Mouse (Mus musculus): ENCODE data around the gene Pdzrn4. TPM values are rescaled to one million over a fixed set of nuclear protein-coding genes. Genes with fewer than 3 reads are reported as not detected.

Pdzrn4 gene
- polyA plus RNA-seq, 1 experiment from 2014 or later: 1.9 TPM

DNA sequence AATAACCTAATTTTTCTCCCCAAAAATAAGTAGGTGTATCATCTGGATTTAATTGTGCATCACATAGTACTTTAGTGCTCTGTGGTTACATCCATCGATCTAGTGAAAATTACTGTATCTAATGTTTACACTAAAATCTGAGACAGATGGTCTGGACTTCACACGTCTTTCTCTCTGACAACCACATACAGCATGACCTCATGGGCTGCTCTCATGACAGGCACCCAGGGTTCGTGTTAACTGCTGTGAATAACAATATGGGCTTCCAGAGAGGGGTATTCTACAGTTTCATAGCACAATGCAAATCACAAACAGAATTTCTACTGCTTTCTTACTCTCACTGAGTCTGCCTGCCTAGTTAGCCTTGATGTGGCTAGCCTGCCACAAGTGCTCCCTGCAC is 20.4 kb downstream of the Pdzrn4 start:
- no peak overlapping the region for H3K27ac ChIP-seq
- H3K4me1 ChIP-seq (replicated peaks): no peaks in the 10 kb centered on the region
- no peak overlapping the region for H3K9ac ChIP-seq
- 59% methylated on average over 3 of the region's 3 CpGs for WGBS
- no peaks in the 10 kb centered on the region for H3K9me3 ChIP-seq
- H3K27me3 ChIP-seq (replicated peaks): no peaks in the 10 kb centered on the region
- H3K4me3 ChIP-seq (replicated peaks): no peak overlapping the region
- no peak for ATAC-seq
- H3K36me3 ChIP-seq: no peaks in the 10 kb centered on the region
- H3K4me2 ChIP-seq (replicated peaks): no peak overlapping the region

DNA sequence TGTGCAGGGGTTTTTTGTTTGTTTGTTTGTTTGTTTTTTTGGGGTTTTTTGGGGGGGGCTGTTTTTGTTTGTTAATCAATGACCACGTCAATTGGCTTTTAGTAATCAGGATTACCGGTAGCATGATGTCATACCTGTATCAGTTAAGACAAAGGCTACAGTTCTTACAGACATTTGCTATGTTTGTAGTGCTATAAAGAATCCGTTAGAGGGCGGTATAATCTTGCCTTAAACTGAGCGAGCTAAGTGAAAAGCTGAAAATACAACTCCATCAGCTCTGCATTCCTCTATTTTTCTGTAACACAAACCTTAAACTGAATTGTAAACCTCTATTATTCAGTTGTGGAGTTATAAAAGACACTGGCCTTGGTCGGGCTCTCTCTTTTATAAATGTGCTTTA is 37.9 kb downstream of the Pdzrn4 start:
- H3K36me3 ChIP-seq: no peaks in the 10 kb centered on the region
- no peak overlapping the region for H3K4me2 ChIP-seq (replicated peaks)
- no peak overlapping the region for H3K27ac ChIP-seq
- ATAC-seq: no peak
- no peak overlapping the region for H3K9ac ChIP-seq
- H3K4me3 ChIP-seq (replicated peaks): no peak overlapping the region
- H3K4me1 ChIP-seq (replicated peaks): no peaks in the 10 kb centered on the region
- no peaks in the 10 kb centered on the region for H3K9me3 ChIP-seq
- WGBS: 7% methylated on average over 6 of the region's 6 CpGs
- H3K27me3 ChIP-seq (replicated peaks): no peaks in the 10 kb centered on the region

DNA sequence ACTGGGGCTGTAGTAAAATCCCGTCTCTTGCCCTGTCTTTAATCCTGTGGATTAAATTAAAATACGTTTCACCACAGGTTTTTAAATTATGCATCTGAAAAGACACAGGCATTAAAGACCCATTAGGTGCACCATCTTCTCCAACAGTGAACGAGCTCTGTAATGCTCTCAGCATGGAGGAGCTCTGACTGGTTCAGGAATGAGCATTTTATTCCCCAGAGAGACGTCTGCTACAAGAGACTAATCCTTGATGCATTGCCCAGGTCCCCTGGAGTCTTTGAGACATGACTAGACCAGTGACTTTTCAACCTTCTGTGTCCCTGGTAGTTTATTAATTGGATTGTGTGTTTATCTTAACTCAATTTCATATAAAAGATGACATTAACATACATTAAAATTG is 38.6 kb downstream of the Pdzrn4 start:
- WGBS: 58% methylated on average over 4 of the region's 4 CpGs

DNA sequence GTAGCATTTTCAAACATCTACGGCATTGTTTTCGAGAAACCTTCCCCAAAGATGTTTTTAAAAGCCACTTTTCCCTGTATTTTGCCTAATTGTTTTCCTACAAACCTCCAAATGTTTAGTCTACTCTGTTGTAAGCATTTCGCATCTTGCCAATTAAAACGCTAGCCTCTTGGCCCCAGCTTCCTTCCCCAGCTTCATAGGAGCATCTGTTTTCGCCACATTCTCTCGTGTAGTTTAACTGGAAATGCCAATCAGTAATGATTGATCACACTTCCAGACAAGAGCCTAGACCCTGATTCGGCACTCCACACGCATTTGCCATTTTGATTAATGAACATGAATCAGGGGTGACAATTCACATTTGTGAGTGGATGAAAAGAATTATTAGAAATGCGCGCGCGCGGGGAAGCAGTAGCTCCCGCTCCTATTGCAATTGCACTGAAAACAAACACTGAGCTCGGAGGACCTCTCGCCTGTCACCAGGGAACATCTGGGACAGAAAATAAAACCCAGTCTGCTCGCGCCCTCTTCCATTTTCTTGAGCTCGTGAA is 45.0 kb downstream of the Pdzrn4 start:
- H3K36me3 ChIP-seq: no peaks in the 10 kb centered on the region
- no peak overlapping the region for H3K4me3 ChIP-seq (replicated peaks)
- WGBS: 65% methylated on average over 19 of the region's 19 CpGs
- H3K27ac ChIP-seq: no peak overlapping the region
- no peak for ATAC-seq
- H3K4me2 ChIP-seq (replicated peaks): no peak overlapping the region
- no peaks in the 10 kb centered on the region for H3K9me3 ChIP-seq
- no peaks in the 10 kb centered on the region for H3K4me1 ChIP-seq (replicated peaks)
- H3K9ac ChIP-seq: no peak overlapping the region
- H3K27me3 ChIP-seq (replicated peaks): no peaks in the 10 kb centered on the region

More for the DNA sequence above, 38.6 kb downstream of the Pdzrn4 start:
- H3K4me1 ChIP-seq (replicated peaks): no peaks in the 10 kb centered on the region
- H3K4me2 ChIP-seq (replicated peaks): no peak overlapping the region
- H3K27ac ChIP-seq: no peak overlapping the region
- no peaks in the 10 kb centered on the region for H3K27me3 ChIP-seq (replicated peaks)
- no peak overlapping the region for H3K9ac ChIP-seq
- H3K36me3 ChIP-seq: no peaks in the 10 kb centered on the region
- no peak overlapping the region for H3K4me3 ChIP-seq (replicated peaks)
- no peak for ATAC-seq
- no peaks in the 10 kb centered on the region for H3K9me3 ChIP-seq

DNA sequence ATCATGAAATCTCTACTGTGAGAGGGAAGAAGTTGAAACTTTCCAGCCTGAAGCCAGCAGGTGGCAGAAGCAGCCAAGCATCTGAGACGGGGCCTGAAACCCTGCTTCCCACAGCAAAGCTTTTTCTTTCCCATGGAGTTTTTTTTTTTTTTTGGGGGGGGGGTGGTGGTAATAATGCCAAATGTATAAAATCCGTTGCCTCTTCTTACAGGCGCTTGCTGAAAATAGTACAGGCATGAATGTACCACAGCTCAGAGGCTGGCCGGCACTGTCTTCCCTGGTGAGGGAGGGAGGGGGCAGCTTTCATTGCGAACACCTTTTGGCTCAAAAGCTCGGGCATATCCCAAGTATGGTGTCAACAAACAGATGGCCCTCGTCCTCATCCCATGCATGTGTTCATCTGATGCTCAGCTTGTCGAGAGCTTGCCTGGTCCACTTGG is 51.0 kb downstream of the Pdzrn4 start:
- ATAC-seq: no peak
- Histone ChIP-seq H3K27me3 (replicated peaks) (no peaks in the 10 kb centered on the region), H3K9ac (no peak overlapping the region), H3K4me1 (replicated peaks) (no peaks in the 10 kb centered on the region), H3K9me3 (no peaks in the 10 kb centered on the region), H3K4me3 (replicated peaks) (no peak overlapping the region), H3K36me3 (no peaks in the 10 kb centered on the region), H3K27ac (no peak overlapping the region), H3K4me2 (replicated peaks) (no peak overlapping the region)
- WGBS: 45% methylated on average over 8 of the region's 8 CpGs

DNA sequence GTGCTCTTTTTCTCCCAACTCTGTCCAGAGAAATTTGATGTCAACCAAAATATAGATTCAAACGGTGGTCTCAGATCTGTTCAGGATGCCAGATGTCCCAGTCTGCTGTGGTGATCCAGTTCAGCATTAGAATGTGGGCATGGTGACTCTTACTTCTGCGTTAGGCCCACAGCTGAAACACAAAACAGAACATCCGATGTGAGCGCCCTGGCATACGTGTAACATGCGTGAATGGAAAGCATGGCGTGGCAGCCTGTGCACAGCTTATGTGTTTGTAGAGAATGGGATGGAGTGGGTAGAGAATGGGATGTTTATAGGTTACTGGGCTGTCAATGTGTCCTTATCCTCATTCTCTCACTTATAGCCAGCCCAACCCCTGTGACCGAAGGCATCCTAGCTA is 52.4 kb downstream of the Pdzrn4 start:
- WGBS: 93% methylated on average over 8 of the region's 8 CpGs
- Histone ChIP-seq H3K4me1 (replicated peaks) (no peaks in the 10 kb centered on the region), H3K9ac (no peak overlapping the region), H3K27ac (no peak overlapping the region), H3K36me3 (no peaks in the 10 kb centered on the region), H3K4me3 (replicated peaks) (no peak overlapping the region), H3K9me3 (no peaks in the 10 kb centered on the region), H3K4me2 (replicated peaks) (no peak overlapping the region), H3K27me3 (replicated peaks) (no peaks in the 10 kb centered on the region)
- ATAC-seq: no peak

DNA sequence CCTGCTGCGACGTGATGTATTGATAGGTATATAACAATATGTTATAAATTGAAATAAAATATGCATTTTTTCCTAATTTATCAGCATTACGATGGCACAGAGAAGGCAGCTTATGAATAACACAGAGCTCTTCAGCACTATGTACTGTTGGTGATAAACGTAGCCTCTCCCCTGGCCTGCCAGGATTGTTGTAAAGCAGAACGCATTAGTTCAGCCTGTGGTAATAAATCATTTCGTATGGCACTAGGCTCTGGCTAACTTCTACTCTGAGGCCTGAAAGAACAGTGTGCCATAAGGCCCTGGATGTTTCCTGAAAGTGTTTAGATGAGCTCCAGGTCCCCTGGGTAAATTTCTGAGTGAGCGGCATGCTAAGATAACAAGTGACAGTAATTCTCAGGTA is 55.9 kb downstream of the Pdzrn4 start:
- H3K27ac ChIP-seq: no peak overlapping the region
- no peak overlapping the region for H3K9ac ChIP-seq
- H3K4me2 ChIP-seq (replicated peaks): no peak overlapping the region
- ATAC-seq: no peak
- H3K36me3 ChIP-seq: no peaks in the 10 kb centered on the region
- no peaks in the 10 kb centered on the region for H3K9me3 ChIP-seq
- H3K4me1 ChIP-seq (replicated peaks): no peaks in the 10 kb centered on the region
- H3K4me3 ChIP-seq (replicated peaks): no peak overlapping the region
- WGBS: 36% methylated on average over 7 of the region's 7 CpGs
- H3K27me3 ChIP-seq (replicated peaks): no peaks in the 10 kb centered on the region

DNA sequence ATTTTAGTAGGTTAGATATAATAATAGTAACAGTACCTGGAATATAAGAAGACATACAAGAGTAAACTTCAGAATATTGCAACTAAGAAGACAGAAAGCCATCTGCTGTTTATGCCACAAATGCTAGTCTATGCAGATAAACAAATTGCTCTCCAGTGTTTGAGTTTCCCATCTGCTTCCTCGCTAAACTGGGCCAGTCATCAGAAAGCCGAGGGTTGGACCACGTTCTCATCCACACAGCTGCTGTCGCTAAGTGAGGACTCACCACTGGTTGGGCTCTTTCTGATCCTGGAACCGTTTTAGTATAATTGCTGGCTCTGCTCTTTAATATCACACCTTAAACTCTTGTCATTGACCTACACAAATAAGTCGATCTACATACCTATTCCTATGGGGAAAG is 85.5 kb downstream of the Pdzrn4 start:
- no peak for ATAC-seq
- Histone ChIP-seq H3K9ac (no peak overlapping the region), H3K4me3 (replicated peaks) (no peak overlapping the region), H3K4me1 (replicated peaks) (no peaks in the 10 kb centered on the region), H3K27ac (no peak overlapping the region), H3K9me3 (no peaks in the 10 kb centered on the region), H3K4me2 (replicated peaks) (no peak overlapping the region), H3K27me3 (replicated peaks) (no peaks in the 10 kb centered on the region), H3K36me3 (no peaks in the 10 kb centered on the region)
- WGBS: 61% methylated on average over 6 of the region's 6 CpGs

DNA sequence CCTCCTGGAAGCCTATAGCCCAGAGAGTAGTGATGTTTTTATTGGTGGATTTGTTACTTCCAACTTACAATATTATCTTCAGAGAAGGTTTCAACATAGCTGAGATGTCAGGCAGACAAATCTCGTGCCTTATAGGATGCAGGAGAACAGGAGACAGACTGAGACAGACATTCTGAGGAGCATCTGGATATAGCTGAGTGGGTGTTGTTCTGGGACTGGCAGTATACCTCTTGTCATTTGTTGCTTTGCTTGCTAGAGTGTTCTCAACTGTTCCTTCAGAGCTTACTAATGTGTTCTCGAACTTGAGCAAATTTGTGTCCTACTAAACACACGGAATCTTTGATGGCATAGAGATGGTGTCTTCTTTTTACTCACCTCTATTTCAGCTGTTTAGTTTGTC is 94.7 kb downstream of the Pdzrn4 start:
- Histone ChIP-seq H3K4me3 (replicated peaks) (no peak overlapping the region), H3K9me3 (no peaks in the 10 kb centered on the region), H3K4me2 (replicated peaks) (no peak overlapping the region), H3K9ac (no peak overlapping the region), H3K27me3 (replicated peaks) (no peaks in the 10 kb centered on the region), H3K4me1 (replicated peaks) (no peaks in the 10 kb centered on the region), H3K27ac (no peak overlapping the region), H3K36me3 (no peaks in the 10 kb centered on the region)
- no peak for ATAC-seq
- WGBS: 76% methylated on average over 3 of the region's 3 CpGs

DNA sequence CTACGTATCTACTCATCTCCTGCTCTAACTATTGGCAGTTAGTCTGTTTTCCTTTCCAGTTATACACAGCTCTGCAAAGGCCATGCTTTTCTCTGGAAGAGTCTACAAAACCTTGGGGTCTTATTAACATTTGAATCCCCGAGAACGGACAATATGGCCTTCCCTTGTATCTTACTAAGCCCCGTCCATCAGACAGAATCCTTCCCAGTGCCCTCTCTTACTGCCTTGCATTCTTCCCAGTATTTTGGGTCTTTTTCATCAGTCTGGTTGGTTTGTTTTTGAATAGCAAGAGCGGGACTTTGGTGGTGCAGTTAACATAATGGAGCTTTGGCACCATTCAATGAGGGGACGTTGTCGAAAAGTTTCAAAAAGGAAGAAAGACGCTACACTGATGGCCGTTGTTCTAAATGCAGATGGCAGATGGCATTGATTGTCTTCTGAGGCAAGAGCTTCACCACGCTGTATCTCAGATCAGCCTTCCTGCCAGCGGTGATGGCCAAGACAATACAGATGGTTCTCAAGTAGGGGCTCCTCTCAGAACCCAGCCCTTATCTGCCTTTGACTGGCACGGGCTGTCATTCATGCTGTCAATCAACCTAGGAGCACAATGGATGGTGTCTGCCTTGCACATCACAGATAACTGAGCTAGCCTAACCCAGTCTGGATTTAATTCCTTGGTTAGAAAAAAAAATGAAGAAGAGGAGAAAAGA is 98.9 kb downstream of the Pdzrn4 start:
- Histone ChIP-seq H3K9ac (no peak overlapping the region), H3K27ac (no peak overlapping the region), H3K27me3 (replicated peaks) (no peaks in the 10 kb centered on the region), H3K4me2 (replicated peaks) (no peak overlapping the region), H3K9me3 (no peaks in the 10 kb centered on the region), H3K36me3 (no peaks in the 10 kb centered on the region), H3K4me3 (replicated peaks) (no peak overlapping the region), H3K4me1 (replicated peaks) (no peaks in the 10 kb centered on the region)
- WGBS: 89% methylated on average over 12 of the region's 12 CpGs
- no peak for ATAC-seq

DNA sequence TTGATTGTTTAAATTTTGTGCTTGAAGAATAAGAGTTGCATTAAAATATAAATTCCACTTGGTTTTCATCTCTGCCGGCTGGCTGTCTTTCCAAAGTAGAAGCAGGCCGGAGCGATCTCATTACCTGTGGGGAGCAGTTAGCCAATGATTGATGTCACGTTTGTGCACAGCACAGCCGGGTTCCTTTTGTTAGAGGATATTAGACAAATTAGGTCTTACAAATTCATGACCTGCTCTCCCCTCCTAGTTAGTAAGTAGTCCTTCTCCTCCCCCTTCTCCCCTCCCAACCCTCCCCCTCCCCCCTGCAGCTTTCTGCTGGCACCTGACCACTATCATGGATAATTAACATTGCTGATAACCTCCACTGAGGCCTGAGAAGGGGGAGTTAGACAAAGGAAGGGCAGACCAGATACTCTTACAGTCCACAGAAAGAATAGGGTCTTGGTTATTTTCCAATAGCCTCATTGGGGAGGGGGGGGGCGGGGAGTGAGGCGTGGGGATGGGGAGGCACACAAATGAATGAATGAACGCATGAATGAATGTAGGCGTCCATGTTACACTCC is 103.7 kb downstream of the Pdzrn4 start:
- H3K4me3 ChIP-seq (replicated peaks): no peak overlapping the region
- H3K4me2 ChIP-seq (replicated peaks): no peak overlapping the region
- H3K9me3 ChIP-seq: no peaks in the 10 kb centered on the region
- no peak overlapping the region for H3K9ac ChIP-seq
- WGBS: 65% methylated on average over 9 of the region's 9 CpGs
- H3K4me1 ChIP-seq (replicated peaks): no peaks in the 10 kb centered on the region
- no peak for ATAC-seq
- H3K36me3 ChIP-seq: no peaks in the 10 kb centered on the region
- no peaks in the 10 kb centered on the region for H3K27me3 ChIP-seq (replicated peaks)
- H3K27ac ChIP-seq: no peak overlapping the region

DNA sequence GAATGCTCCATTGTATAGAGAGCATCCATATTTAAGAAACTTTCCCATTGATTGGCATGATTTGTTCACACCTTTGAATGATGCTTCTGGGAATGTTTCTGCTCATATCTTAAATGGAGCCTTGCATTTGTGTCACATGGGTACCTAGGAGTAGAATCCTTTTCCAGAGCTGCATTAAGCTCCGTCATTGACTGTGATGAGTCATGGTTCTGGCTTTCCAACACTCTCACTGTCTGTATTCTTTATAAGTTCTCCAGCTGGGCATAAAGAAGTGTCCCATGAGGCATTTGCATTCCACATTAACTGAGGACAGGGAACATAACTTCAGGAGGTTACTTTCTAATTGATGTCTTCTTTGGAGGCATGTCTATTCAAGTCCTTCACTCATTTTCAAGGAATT is 106.1 kb downstream of the Pdzrn4 start:
- H3K27me3 ChIP-seq (replicated peaks): no peaks in the 10 kb centered on the region
- no peaks in the 10 kb centered on the region for H3K36me3 ChIP-seq
- H3K27ac ChIP-seq: no peak overlapping the region
- no peaks in the 10 kb centered on the region for H3K4me1 ChIP-seq (replicated peaks)
- H3K4me2 ChIP-seq (replicated peaks): no peak overlapping the region
- no peak overlapping the region for H3K4me3 ChIP-seq (replicated peaks)
- 92% methylated on average over 1 of the region's 1 CpGs for WGBS
- no peak overlapping the region for H3K9ac ChIP-seq
- H3K9me3 ChIP-seq: no peaks in the 10 kb centered on the region
- ATAC-seq: no peak

DNA sequence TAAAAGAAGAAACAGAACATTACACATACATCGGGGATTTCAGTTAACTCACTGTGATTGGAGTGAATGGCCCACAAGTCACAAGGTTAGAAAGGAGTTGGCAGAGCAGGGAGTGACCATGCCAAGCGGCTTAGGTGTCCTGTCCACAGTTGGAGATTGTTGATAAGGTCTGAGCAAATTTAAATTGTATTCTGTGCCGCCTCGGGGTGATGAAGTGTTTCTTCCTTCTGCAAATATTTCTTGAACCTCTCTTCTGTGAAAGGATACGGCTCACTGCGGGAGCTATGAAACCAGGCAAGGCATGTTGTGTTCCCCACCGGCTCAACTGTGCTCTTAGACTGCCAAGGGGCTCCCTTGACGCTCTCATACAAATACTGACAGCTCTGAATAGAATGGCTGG is 112.7 kb downstream of the Pdzrn4 start:
- H3K4me3 ChIP-seq (replicated peaks): no peak overlapping the region
- no peaks in the 10 kb centered on the region for H3K4me1 ChIP-seq (replicated peaks)
- no peaks in the 10 kb centered on the region for H3K9me3 ChIP-seq
- H3K36me3 ChIP-seq: no peaks in the 10 kb centered on the region
- H3K4me2 ChIP-seq (replicated peaks): no peak overlapping the region
- H3K27ac ChIP-seq: no peak overlapping the region
- ATAC-seq: no peak
- H3K27me3 ChIP-seq (replicated peaks): no peaks in the 10 kb centered on the region
- no peak overlapping the region for H3K9ac ChIP-seq
- 81% methylated on average over 8 of the region's 8 CpGs for WGBS

Data from intestine, embryonic 15.5 days (tissue).